Mouse (Mus musculus) embryo, embryonic 10.5 days (tissue): ENCODE data around the gene Cldn24.
"Not testable (repeated sequence)": the region's sequence is repeated elsewhere in the genome, so short reads cannot be mapped to it uniquely, and the experiment has no call there.

ENCODE experiments used
- DNase-seq: peaks from one replicate; pipeline ENCODE4 v3.0.0-alpha.2; 2015; ENCODE audit warnings: low spot score

Gene Cldn24

DNA sequence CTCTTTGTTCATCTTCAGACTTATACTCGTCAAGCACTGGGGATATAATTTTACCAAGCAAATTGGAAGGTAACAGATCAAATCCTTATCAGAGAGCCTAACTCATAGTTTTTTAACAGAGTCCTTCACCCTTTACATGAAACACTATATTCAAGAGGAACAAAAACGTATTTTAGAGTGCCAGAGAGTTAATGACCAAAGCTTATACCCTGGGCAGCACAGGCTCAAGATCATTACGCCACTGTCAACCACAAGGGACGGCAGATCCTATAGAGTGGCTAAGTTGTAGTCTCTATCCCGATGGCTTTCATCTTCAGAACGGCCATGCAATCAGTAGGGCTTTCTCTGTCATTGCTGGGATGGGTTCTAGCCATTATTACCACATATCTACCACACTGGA lies at the start of gene Cldn24:
Gene Cldn24, plus strand, starts transcription at position 301 of the 400 bp plus-strand sequence.
- DNase-seq: no peak

GRCm38 (mm10) chr8:47772986-47773385 lies 49.0 kb upstream of the Cldn24 start:
- DNase-seq: no peak

GRCm38 (mm10) chr8:47777415-47777814 lies 44.5 kb upstream of the Cldn24 start:
- no peak for DNase-seq

DNA sequence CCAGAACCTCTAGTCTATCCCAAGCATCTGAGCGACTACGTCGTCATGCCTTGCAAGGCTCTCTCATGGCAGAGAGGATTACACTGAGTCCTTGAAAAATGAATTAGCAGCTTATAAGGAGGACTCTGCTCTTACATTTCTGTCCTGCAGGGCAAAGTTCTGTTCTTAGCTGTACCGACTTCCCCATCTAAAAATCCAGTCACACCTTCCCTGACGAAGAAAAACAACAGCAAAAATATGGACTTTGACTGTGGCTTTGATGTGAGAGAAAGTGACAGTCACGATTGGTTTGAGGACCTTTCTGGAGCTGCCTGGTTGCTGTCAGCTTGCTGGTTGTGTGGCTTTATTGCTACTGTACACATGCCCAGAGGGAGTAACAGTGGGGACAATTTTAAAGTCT lies 42.4 kb upstream of the Cldn24 start:
- no peak for DNase-seq

DNA sequence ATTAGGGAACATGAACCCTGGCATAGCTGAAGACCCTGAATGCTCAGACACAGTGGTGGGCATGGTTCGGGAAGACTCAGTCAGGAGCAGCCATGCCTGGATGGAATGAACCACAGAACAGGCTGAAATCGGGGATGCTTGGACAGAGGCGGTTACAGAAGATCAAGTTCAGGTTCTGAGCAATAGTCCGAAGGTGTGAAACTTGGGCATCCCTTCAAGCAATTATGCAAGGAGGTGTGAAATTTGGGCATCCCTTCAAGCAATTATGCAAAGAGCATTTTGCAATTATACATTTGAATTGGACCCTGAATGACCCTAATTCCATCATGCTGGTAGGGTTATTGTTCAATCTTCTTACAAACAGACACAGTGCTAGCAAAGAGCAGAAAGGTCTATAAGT lies 40.1 kb upstream of the Cldn24 start:
- no peak for DNase-seq

DNA sequence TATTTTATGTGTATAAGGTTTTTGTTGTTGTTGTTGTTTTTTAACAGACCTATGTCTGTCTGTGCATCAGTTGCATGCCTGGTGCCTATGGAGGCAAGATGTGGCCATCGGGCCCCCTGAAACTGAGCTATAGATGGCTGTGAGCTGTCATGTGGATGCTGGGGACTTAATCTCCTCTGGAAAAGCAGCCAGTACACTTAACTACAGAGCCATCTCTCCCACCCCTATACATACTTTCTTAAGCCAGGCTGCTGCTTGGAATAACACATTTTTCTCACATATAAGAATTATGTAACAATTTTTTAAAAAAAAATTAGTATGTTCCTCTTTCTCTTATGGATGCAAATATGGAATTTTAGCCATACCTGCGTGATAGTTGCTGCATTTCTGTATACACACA lies 38.4 kb upstream of the Cldn24 start:
- DNase-seq: no peak

GRCm38 (mm10) chr8:47783944-47784343 lies 38.0 kb upstream of the Cldn24 start:
- no peak for DNase-seq

DNA sequence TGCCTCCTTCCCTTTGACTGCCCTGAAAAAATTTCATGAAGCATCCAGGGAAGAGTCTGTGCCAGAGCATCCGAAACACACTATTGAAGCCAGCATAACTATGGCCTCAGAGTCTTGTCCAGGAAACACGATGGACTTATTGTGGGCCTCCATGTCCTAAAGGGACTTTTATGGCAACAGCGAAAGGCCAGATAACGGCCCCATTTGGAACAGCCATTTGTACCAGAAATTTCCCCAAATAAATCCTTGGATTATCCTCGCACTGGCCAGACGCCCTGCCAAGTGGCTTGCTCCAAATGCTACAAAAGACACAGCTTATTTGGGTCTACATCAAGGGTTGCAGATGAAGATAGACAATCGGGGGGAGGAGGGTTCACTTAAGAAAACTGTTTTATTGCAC lies 37.5 kb upstream of the Cldn24 start:
- DNase-seq: no peak

- DNase-seq: no peak
Observed at GRCm38 (mm10) chr8:47786323-47786722, 35.6 kb upstream of the Cldn24 start.

- peak; percentile 43 for DNase-seq
Observed at GRCm38 (mm10) chr8:47787705-47788104, 34.2 kb upstream of the Cldn24 start.

- no peak for DNase-seq
Observed at GRCm38 (mm10) chr8:47791986-47792385, 30.0 kb upstream of the Cldn24 start.

DNA sequence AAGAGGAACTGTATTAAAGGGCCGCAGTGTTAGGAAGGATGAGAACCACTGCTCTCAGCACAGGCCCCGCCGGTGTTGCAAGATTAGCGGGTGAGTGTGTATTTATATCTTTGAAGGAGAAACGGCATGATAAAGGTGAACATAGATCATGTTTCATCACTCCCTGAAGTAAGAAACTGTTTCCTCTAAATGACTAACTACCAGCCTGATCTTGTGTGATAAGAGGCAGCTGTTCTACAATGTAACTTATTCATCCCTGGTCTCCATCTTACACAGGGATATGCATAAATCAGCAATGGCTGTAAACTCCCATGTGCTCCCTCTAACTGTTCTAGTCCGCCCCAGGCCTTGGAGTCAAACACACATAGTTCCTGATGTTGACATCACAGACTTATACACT lies 22.5 kb upstream of the Cldn24 start:
- DNase-seq: no peak

DNA sequence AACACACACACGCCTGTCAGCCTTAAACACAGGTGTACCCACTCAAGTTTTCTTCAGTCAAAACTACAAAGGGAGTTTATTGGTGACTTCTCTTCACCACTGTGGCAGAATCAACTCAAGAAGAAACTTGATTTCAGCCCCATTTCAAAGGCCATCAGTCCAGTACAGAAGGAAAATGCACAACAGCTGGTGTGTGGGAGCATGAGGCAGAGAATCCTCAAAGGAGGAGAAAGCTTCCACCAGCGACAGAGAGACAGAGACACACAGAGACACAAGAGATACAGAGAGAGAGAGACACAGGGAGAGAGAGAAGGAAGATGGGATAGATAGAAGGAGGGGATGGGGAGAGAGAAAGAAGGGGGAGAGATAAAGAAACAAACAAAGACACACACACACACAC lies 19.6 kb upstream of the Cldn24 start:
- no peak for DNase-seq

DNA sequence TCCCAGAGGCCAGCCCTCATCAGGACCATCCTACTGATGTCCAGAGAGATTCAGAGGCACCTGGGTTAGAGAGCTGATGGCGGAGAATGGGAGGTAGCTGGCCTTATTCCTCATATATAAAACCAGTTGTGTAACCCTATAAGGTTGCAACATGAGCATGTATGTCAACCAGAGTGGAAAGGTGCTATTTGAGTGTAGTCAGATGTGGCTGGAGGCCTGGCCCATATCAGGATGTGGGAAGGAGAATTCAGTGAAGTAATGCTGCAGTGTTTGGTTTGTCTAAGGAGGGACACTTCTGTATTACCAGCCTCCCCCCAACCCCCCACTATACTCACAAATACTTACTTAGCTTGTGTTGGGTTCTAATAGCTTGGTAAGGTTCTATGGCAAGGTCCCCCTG lies 17.7 kb upstream of the Cldn24 start:
- no peak for DNase-seq

DNA sequence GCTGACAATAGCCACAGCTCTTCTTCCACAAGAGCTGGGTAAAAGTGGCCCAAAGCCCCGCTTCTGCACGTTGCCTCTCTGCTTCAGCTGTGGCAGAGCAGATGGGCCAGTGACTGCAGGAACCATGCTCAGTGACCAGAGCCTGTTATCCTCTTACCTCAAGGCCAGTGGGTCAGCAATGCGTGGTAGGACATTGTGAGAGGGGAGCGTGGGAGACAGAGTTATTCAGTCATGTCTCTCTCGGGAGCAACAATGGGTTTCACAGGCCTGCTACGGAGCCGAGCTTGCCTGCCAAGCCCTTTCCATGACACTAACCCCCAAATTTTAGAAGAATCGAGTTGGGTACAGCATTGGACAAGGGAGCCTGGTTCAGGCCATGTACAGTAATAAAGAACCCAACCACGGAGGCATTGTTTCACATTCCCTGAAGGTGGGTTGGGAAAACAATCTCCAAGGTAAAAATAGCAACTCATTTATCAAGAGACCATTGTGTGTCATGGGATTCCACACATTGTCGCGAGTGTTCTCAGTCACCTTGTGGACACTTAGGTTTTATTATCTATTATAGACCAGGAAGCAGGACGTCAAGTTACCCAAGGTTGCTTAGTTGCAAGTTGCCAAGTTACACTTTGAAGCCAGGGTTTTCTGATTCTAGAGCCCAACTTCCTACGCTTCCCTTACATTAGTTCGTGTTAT lies 11.8 kb upstream of the Cldn24 start:
- DNase-seq: no peak

- DNase-seq: no peak
Observed at GRCm38 (mm10) chr8:47810666-47811015, 11.3 kb upstream of the Cldn24 start.

- no peak for DNase-seq
Observed at GRCm38 (mm10) chr8:47811221-47811620, 10.7 kb upstream of the Cldn24 start.

- no peak for DNase-seq
Observed at GRCm38 (mm10) chr8:47819034-47819433, 2.9 kb upstream of the Cldn24 start.

DNA sequence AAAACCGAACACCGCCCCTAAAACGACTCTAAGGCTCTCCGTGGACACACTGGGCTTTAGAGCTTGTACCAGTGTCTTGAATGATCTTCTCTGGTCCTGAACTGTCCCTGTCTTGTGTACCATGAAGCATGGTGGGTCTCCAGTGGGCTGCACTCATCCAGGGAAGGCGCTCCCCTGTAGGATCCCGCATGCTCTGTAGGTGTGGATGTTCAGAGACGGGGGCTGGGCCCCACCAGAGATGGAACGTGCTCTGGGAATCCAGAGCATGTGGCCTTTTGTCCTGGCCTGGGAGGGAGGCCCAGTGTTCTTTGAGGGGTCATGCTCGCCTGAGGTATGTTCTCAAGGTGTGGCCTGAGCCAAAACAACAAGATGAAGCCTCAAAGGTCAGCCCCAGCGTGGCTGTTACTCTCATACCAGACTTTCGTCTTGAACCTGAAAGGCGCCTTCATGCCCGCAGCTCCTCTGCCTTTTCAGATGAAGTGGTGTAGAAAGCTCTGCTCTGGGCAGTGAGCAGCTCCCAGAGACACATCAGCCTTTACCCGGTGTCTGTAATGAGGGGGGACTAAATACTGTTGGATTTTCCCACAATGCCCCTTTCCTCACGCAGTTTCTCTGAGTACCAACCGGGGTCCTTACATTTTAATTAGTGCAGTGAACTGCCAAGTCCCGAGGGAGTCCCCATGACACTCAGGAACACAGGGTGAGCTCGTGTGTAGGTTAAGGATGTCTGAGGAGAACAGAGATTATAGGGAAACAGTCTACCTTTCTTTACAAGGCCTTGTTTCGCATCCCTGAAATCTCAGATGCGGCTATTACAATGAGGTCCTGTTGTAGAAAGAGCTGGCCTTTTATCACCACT lies 800 bp upstream of the Cldn24 start:
- no peak for DNase-seq

GRCm38 (mm10) chr8:47822541-47822940 lies 598 bp downstream of the Cldn24 start:
- DNase-seq: not testable (repeated sequence)

GRCm38 (mm10) chr8:47823777-47824176 lies 1.8 kb downstream of the Cldn24 start:
- no peak for DNase-seq

DNA sequence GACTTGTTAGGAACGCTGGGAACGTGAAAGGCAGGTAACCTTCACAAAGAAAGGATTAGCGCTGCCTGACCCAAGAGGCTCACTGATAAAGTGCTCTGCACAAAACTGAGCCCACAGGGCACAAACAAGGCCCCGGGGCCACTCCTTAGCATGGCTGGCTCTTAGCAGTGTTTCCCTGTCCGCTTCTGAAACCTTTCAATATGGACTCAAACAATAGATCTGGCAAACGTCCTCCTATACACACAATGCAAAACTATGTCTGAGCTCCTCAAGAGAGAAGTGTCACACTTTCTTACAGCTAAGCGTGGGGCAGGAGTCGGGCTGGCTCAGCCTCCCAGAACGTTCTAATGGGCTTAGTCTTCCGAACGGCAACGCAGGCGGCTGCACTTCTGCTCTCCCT lies 2.2 kb downstream of the Cldn24 start, which contains the start of gene Cldn22:
Gene Cldn22, plus strand, starts transcription at position 301 of the 400 bp plus-strand sequence.
- no peak for DNase-seq

- DNase-seq: no peak
Observed at GRCm38 (mm10) chr8:47825596-47825995, 3.7 kb downstream of the Cldn24 start.
